Mouse (Mus musculus) MEL (cell line): ENCODE results near the gene Tnfsf14. TPM values are rescaled to one million over a fixed set of nuclear protein-coding genes. Genes with fewer than 3 reads are reported as not detected.

Experiments
- DNase-seq: peaks from one replicate; pipeline ENCODE4 v3.0.0; 2011; ENCODE audit warnings: low read depth, low spot score
- H3K27ac ChIP-seq: 2 replicates; pipeline ENCODE4 v1.5.1; 2012; ENCODE audit warnings: low read depth, mild to moderate bottlenecking, control low read depth, low read length, moderate library complexity; ENCODE audit not compliant: control insufficient read depth
- H3K27me3 ChIP-seq, 2 experiments: fragments of 150-350 bp in 1 of 2; sonication (generic) in 1 of 2; 2 replicates each; pipeline ENCODE4 v1.6.1; 2012; ENCODE audit warnings: low read length in 2 of 2, mild to moderate bottlenecking in 2 of 2, improper control_type of control experiment in 1 of 2, moderate library complexity in 1 of 2; ENCODE audit not compliant: insufficient read depth in 2 of 2, control insufficient read depth in 1 of 2
- H3K36me3 ChIP-seq, 2 experiments: 2 replicates each; pipeline ENCODE4 v1.6.1; 2012 to 2014; ENCODE audit warnings: low read length in 2 of 2, improper control_type of control experiment in 1 of 2, inconsistent platforms in 1 of 2, mild to moderate bottlenecking in 1 of 2; ENCODE audit not compliant: insufficient read depth in 2 of 2, control insufficient read depth in 1 of 2
- H3K4me1 ChIP-seq, 2 experiments: fragments of 150-350 bp in 1 of 2; sonication (generic) in 1 of 2; 2 replicates each; pipeline ENCODE4 v1.6.1; 2012; ENCODE audit warnings: low read length in 2 of 2, improper control_type of control experiment in 1 of 2, mild to moderate bottlenecking in 1 of 2; ENCODE audit not compliant: insufficient read depth in 2 of 2, control insufficient read depth in 1 of 2
- H3K4me3 ChIP-seq, 2 experiments: fragments of 150-350 bp in 1 of 2; sonication (generic) in 1 of 2; 2 replicates each; pipeline ENCODE4 v1.5.1; 2012; ENCODE audit warnings: low read depth in 2 of 2, low read length in 2 of 2, mild to moderate bottlenecking in 2 of 2, moderate library complexity in 2 of 2, control low read depth in 1 of 2, improper control_type of control experiment in 1 of 2; ENCODE audit not compliant: control insufficient read depth in 1 of 2, insufficient read depth in 1 of 2
- H3K79me2 ChIP-seq: 2 replicates; pipeline ENCODE4 v1.6.1; 2012; ENCODE audit warnings: mild to moderate bottlenecking, low read length, moderate library complexity; ENCODE audit not compliant: control insufficient read depth, poor library complexity, insufficient read depth
- H3K9ac ChIP-seq: 2 replicates; pipeline ENCODE4 v1.6.1; 2012; ENCODE audit warnings: low read depth, mild to moderate bottlenecking, control low read depth, low read length, moderate library complexity; ENCODE audit not compliant: control insufficient read depth, poor library complexity, severe bottlenecking
- H3K9me3 ChIP-seq: fragments of 150-350 bp; sonication (generic); replicated peaks from 2 replicates; pipeline ENCODE4 v1.6.1; 2012; ENCODE audit warnings: mild to moderate bottlenecking, low read length, improper control_type of control experiment, moderate library complexity; ENCODE audit not compliant: insufficient read depth
- E2F4 ChIP-seq: IDR thresholded peaks from 2 replicates; pipeline ENCODE4 v1.6.1; 2011; ENCODE audit warnings: low read depth, low read length, improper control_type of control experiment, borderline replicate concordance
- ELF1 ChIP-seq: IDR thresholded peaks from 2 replicates; pipeline ENCODE4 v1.6.1; 2014; ENCODE audit warnings: low read depth, mild to moderate bottlenecking, inconsistent platforms, low read length, improper control_type of control experiment, moderate library complexity
- KAT2A ChIP-seq: conservative IDR thresholded peaks from 2 replicates; pipeline ENCODE4 v1.6.1; 2012; ENCODE audit warnings: low read depth, low read length, improper control_type of control experiment, inconsistent platforms
- MAX ChIP-seq: IDR thresholded peaks from 2 replicates; pipeline ENCODE4 v1.6.1; 2011; ENCODE audit warnings: low read length, improper control_type of control experiment
- MXI1 ChIP-seq: IDR thresholded peaks from 2 replicates; pipeline ENCODE4 v1.6.1; 2011; ENCODE audit warnings: mild to moderate bottlenecking, low read depth, low read length, improper control_type of control experiment
- MYB ChIP-seq: IDR thresholded peaks from 2 replicates; pipeline ENCODE4 v1.6.1; 2011; ENCODE audit warnings: mild to moderate bottlenecking, low read depth, low read length, improper control_type of control experiment
- POLR2A ChIP-seq, 2 experiments: IDR thresholded peaks; 2 replicates each; pipeline ENCODE4 v1.6.1; 2011 to 2012; ENCODE audit warnings: low read length in 2 of 2, mild to moderate bottlenecking in 2 of 2, control low read depth in 1 of 2, improper control_type of control experiment in 1 of 2, low read depth in 1 of 2, moderate library complexity in 1 of 2; ENCODE audit not compliant: control insufficient read depth in 1 of 2, insufficient read depth in 1 of 2, poor library complexity in 1 of 2
- POLR2AphosphoS5 ChIP-seq: IDR thresholded peaks from 2 replicates; pipeline ENCODE4 v1.6.1; 2012; ENCODE audit warnings: low read depth, borderline replicate concordance, mild to moderate bottlenecking, inconsistent platforms, low read length, moderate library complexity, mixed read lengths
- SIN3A ChIP-seq: IDR thresholded peaks from 2 replicates; pipeline ENCODE4 v1.6.1; 2012; ENCODE audit warnings: low read length, improper control_type of control experiment, inconsistent platforms
- SMC3 ChIP-seq: IDR thresholded peaks from 2 replicates; pipeline ENCODE4 v1.6.1; 2011; ENCODE audit warnings: low read depth, low read length, improper control_type of control experiment
- TAL1 ChIP-seq: IDR thresholded peaks from 2 replicates; pipeline ENCODE4 v1.6.1; 2012; ENCODE audit warnings: mild to moderate bottlenecking, inconsistent platforms, low read length, moderate library complexity, mixed read lengths
- USF1 ChIP-seq: IDR thresholded peaks from 2 replicates; pipeline ENCODE4 v1.6.1; 2014; ENCODE audit warnings: low read depth, mild to moderate bottlenecking, inconsistent platforms, low read length, improper control_type of control experiment, moderate library complexity
- USF2 ChIP-seq, 2 experiments: IDR thresholded peaks; 2 replicates each; pipeline ENCODE4 v1.6.1; 2011 to 2012; ENCODE audit warnings: improper control_type of control experiment in 2 of 2, low read length in 2 of 2, borderline replicate concordance in 1 of 2, inconsistent platforms in 1 of 2, low read depth in 1 of 2, mild to moderate bottlenecking in 1 of 2; ENCODE audit not compliant: insufficient read depth in 1 of 2
- ZKSCAN1 ChIP-seq: IDR thresholded peaks from 2 replicates; pipeline ENCODE4 v1.6.1; 2012; ENCODE audit warnings: low read depth, mild to moderate bottlenecking, inconsistent platforms, low read length, improper control_type of control experiment, moderate library complexity
- ZMIZ1 ChIP-seq: IDR thresholded peaks from 2 replicates; pipeline ENCODE4 v1.6.1; 2012; ENCODE audit warnings: low read depth, mild to moderate bottlenecking, inconsistent platforms, low read length, improper control_type of control experiment, moderate library complexity
- ZNF384 ChIP-seq: IDR thresholded peaks from 2 replicates; pipeline ENCODE4 v1.6.1; 2012; ENCODE audit warnings: low read depth, mild to moderate bottlenecking, inconsistent platforms, low read length, improper control_type of control experiment
- polyA plus RNA-seq, 2 experiments: library from polyadenylated mRNA; stranded (reverse) in 1 of 2; unstranded in 1 of 2; fragments of >175 nt in 1 of 2; fragments of >200 nt in 1 of 2; gene quantifications; 2 replicates each; pipeline versions ENCODE4 v1.2.1 to v1.2.4; 2012; ENCODE audit warnings: low replicate concordance in 2 of 2, low read depth in 1 of 2; ENCODE audit not compliant: insufficient read length in 2 of 2, insufficient read depth in 1 of 2, missing spikeins in 1 of 2
- total RNA-seq: library from RNA; depleted of rRNA; stranded (reverse); fragments of 300-350 nt; gene quantifications from 2 replicates; pipeline ENCODE4 v1.2.3, GENCODE M21; 2012

Tnfsf14 gene
- total and polyA plus RNA-seq, 3 experiments, result not detected

GRCm38 (mm10) chr17:57148994-57149803 lies 44.8 kb downstream of the Tnfsf14 start, which contains the start of gene Cd70:
Cd70 (minus strand) TSS chr17:57149777.
- no peaks in the 10 kb centered on the region for H3K36me3 ChIP-seq

GRCm38 (mm10) chr17:57148343-57148742 lies 45.6 kb downstream of the Tnfsf14 start:
- Histone ChIP-seq H3K36me3 (no peaks in the 10 kb centered on the region), H3K79me2 (no peaks in the 10 kb centered on the region), H3K4me1 (no peaks in the 10 kb centered on the region), H3K9me3 (no peaks in the 10 kb centered on the region)
- TF ChIP-seq MYB (no peak), POLR2AphosphoS5 (no peak), MAX (no peak)
- TF ChIP-seq, all 39 proteins: peak for 0
- no peak overlapping the region for H3K9ac ChIP-seq
- no peak overlapping the region for H3K4me3 ChIP-seq
- peaks cover 0 to 3% of the 10 kb centered on the region in 2 experiments; a peak in 1 of 4 replicates for H3K27me3 ChIP-seq
- no peak for DNase-seq
- no peak overlapping the region for H3K27ac ChIP-seq

More at GRCm38 (mm10) chr17:57148994-57149803, 44.8 kb downstream of the Tnfsf14 start, which contains the start of gene Cd70:
- H3K9ac ChIP-seq, result no peak within 1 kb of the TSS
- no peak within 1 kb of the TSS for H3K27ac ChIP-seq
- H3K9me3 ChIP-seq, result no peaks in the 10 kb centered on the region
- TF ChIP-seq MXI1, result no peak
- no peak for TF ChIP-seq KAT2A
- TF ChIP-seq ZNF384, result no peak
- TF ChIP-seq ZMIZ1, result no peak
- TF ChIP-seq USF1, result no peak
- no peak for TF ChIP-seq ELF1
- no peak for TF ChIP-seq SIN3A
- TF ChIP-seq SMC3, result no peak
- TF ChIP-seq TAL1, result no peak
- TF ChIP-seq E2F4, result no peak
- TF ChIP-seq ZKSCAN1, result no peak
- TF ChIP-seq USF2 (IDR thresholded peaks at IDR 0.05; ENCODE audit: borderline replicate concordance in 1 of 2, insufficient read depth in 1 of 2, low read depth in 1 of 2, low read length in 2 of 2), result no peak
- no peak for TF ChIP-seq POLR2A (IDR thresholded peaks at IDR 0.05; ENCODE audit: control insufficient read depth in 1 of 2, insufficient read depth in 1 of 2, low read depth in 1 of 2, low read length in 2 of 2, poor library complexity in 1 of 2)
- H3K4me3 ChIP-seq, result no peak within 1 kb of the TSS
- H3K27me3 ChIP-seq, result peaks cover 0 to 2% of the 10 kb centered on the region in 2 experiments; a peak in 2 of 4 replicates
- H3K4me1 ChIP-seq, result no peaks in the 10 kb centered on the region
- no peak for DNase-seq
- H3K79me2 ChIP-seq, result no peaks in the 10 kb centered on the region
